Mouse (Mus musculus) hindbrain, embryonic 16.5 days (tissue): ENCODE measurements at regions not wholly inside any gene's neighbourhood (a gene's known extent, or its start where the extent isn't known, plus 50 kb on each side); places are given as distances from the start of the nearest gene placed in this dataset.

Experiments
- ATAC-seq: fragments of 200-750 bp; cut with Nextera tagmentation; 2 replicates; pipeline ENCODE4 v1.8.0; 2017; ENCODE audit warnings: moderate TSS enrichment, moderate library complexity
- H3K27ac ChIP-seq: fragments of 300-500 bp; sonication (generic); 2 replicates; pipeline ENCODE4 v1.5.1; 2014; ENCODE audit warnings: low read depth, mild to moderate bottlenecking, control low read depth, low read length, moderate library complexity
- H3K27me3 ChIP-seq: fragments of 300-500 bp; sonication (generic); replicated peaks from 2 replicates; pipeline ENCODE4 v1.6.1; 2014; ENCODE audit warnings: low read length; ENCODE audit not compliant: control insufficient read depth, insufficient read depth
- H3K36me3 ChIP-seq: fragments of 300-500 bp; sonication (generic); 2 replicates; pipeline ENCODE4 v1.6.1; 2014; ENCODE audit warnings: mild to moderate bottlenecking, low read length, moderate library complexity, mixed read lengths; ENCODE audit not compliant: control insufficient read depth, insufficient read depth
- H3K4me1 ChIP-seq: fragments of 300-500 bp; sonication (generic); 2 replicates; pipeline ENCODE4 v1.6.1; 2014; ENCODE audit warnings: low read depth, low read length; ENCODE audit not compliant: control insufficient read depth, insufficient read depth
- H3K4me2 ChIP-seq: fragments of 300-500 bp; sonication (generic); 2 replicates; pipeline ENCODE4 v1.6.1; 2014; ENCODE audit warnings: mild to moderate bottlenecking, low read length, control low read depth, moderate library complexity
- H3K4me3 ChIP-seq: fragments of 300-500 bp; sonication (generic); 2 replicates; pipeline ENCODE4 v1.5.1; 2014; ENCODE audit warnings: mild to moderate bottlenecking, low read length, control low read depth, moderate library complexity
- H3K9ac ChIP-seq: fragments of 300-500 bp; sonication (generic); 2 replicates; pipeline ENCODE4 v1.6.1; 2014; ENCODE audit warnings: low read depth, mild to moderate bottlenecking, control low read depth, low read length, moderate library complexity
- H3K9me3 ChIP-seq: fragments of 300-500 bp; sonication (generic); 2 replicates; pipeline ENCODE4 v1.6.1; 2014; ENCODE audit warnings: mild to moderate bottlenecking, low read length, moderate library complexity; ENCODE audit not compliant: control insufficient read depth
- WGBS: fragments of 180-500 bp; shearing (Covaris S2); extraction: QIAGEN DNeasy Blood & Tissue Kit; methylation state at CpG from one replicate; pipeline ENCODE4 v1.1.7; 2014; 5-methylcytosine and 5-hydroxymethylcytosine counted together

- H3K36me3 ChIP-seq: no peaks in the 10 kb centered on the region
- no peaks in the 10 kb centered on the region for H3K27me3 ChIP-seq
- no peaks in the 10 kb centered on the region for H3K9me3 ChIP-seq
- H3K27ac ChIP-seq: no peak overlapping the region
- peak; percentile 80; the same call in 1 of the 2 replicates for ATAC-seq
- H3K4me3 ChIP-seq: no peak overlapping the region
- WGBS: 67% methylated on average over 3 of the region's 3 CpGs
- H3K9ac ChIP-seq: no peak overlapping the region
- no peaks in the 10 kb centered on the region for H3K4me1 ChIP-seq
- no peak overlapping the region for H3K4me2 ChIP-seq
These were observed 386.3 kb downstream of the Ipmk start for GRCm38 (mm10) chr10:71733821-71734220.

- Histone ChIP-seq H3K36me3 (no peaks in the 10 kb centered on the region), H3K9ac (no peak overlapping the region), H3K4me2 (no peak overlapping the region), H3K4me1 (no peaks in the 10 kb centered on the region), H3K9me3 (no peaks in the 10 kb centered on the region), H3K4me3 (no peak overlapping the region), H3K27ac (no peak overlapping the region), H3K27me3 (no peaks in the 10 kb centered on the region)
- 74% methylated on average over 2 of the region's 2 CpGs for WGBS
- no peak for ATAC-seq
These were observed 386.9 kb downstream of the Ipmk start for GRCm38 (mm10) chr10:71734481-71734880.

- no peak overlapping the region for H3K4me2 ChIP-seq
- H3K36me3 ChIP-seq: no peaks in the 10 kb centered on the region
- no peaks in the 10 kb centered on the region for H3K4me1 ChIP-seq
- H3K9ac ChIP-seq: no peak overlapping the region
- no peak overlapping the region for H3K4me3 ChIP-seq
- ATAC-seq: no peak
- WGBS: 7% methylated on average over 4 of the region's 4 CpGs
- H3K27me3 ChIP-seq: no peaks in the 10 kb centered on the region
- H3K9me3 ChIP-seq: peaks cover 4% of the 10 kb centered on the region
- no peak overlapping the region for H3K27ac ChIP-seq
These were observed 390.7 kb downstream of the Ipmk start for GRCm38 (mm10) chr10:71738280-71738679.

- no peak overlapping the region for H3K4me2 ChIP-seq
- no peak overlapping the region for H3K9ac ChIP-seq
- no peak for ATAC-seq
- H3K27ac ChIP-seq: no peak overlapping the region
- H3K36me3 ChIP-seq: no peaks in the 10 kb centered on the region
- H3K27me3 ChIP-seq: no peaks in the 10 kb centered on the region
- H3K4me3 ChIP-seq: no peak overlapping the region
- no peaks in the 10 kb centered on the region for H3K4me1 ChIP-seq
- no peaks in the 10 kb centered on the region for H3K9me3 ChIP-seq
- 75% methylated on average over 8 of the region's 8 CpGs for WGBS
These were observed 401.3 kb downstream of the Ipmk start for GRCm38 (mm10) chr10:71748557-71749493.

- H3K9me3 ChIP-seq: no peaks in the 10 kb centered on the region
- no peaks in the 10 kb centered on the region for H3K27me3 ChIP-seq
- no peak for ATAC-seq
- 90% methylated on average over 2 of the region's 2 CpGs for WGBS
- H3K4me3 ChIP-seq: no peak overlapping the region
- H3K36me3 ChIP-seq: no peaks in the 10 kb centered on the region
- no peak overlapping the region for H3K27ac ChIP-seq
- H3K4me1 ChIP-seq: no peaks in the 10 kb centered on the region
- no peak overlapping the region for H3K9ac ChIP-seq
- no peak overlapping the region for H3K4me2 ChIP-seq
These were observed 405.7 kb downstream of the Ipmk start for GRCm38 (mm10) chr10:71753255-71753654.

GRCm38 (mm10) chr10:71754799-71755198 lies 407.2 kb downstream of the Ipmk start:
- Histone ChIP-seq H3K4me1 (no peaks in the 10 kb centered on the region), H3K9ac (no peak overlapping the region), H3K36me3 (no peaks in the 10 kb centered on the region), H3K4me3 (no peak overlapping the region), H3K27me3 (no peaks in the 10 kb centered on the region), H3K4me2 (no peak overlapping the region), H3K27ac (no peak overlapping the region), H3K9me3 (no peaks in the 10 kb centered on the region)
- 56% methylated on average over 3 of the region's 3 CpGs for WGBS
- ATAC-seq: no peak

DNA sequence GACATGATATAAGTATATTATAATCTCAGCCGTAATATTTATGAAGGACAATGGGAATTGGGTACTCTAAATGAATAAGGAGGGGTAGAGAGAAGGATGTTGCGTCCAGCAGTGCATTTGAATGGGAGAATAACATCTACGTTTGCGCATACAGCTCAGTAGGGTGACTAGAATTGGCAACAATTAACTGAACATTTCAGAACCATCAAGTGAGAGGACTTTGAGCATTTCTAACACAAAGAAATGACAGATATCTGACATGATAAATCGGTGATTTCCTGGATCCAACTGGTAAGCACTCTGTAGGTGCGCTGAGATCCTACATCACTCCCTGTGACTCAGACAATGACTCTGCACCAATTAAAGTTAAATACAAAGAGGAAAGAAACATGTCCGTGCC lies 431.3 kb downstream of the Ipmk start:
- no peak overlapping the region for H3K9ac ChIP-seq
- no peaks in the 10 kb centered on the region for H3K4me1 ChIP-seq
- no peak overlapping the region for H3K4me3 ChIP-seq
- no peak overlapping the region for H3K27ac ChIP-seq
- 91% methylated on average over 7 of the region's 7 CpGs for WGBS
- H3K4me2 ChIP-seq: no peak overlapping the region
- H3K27me3 ChIP-seq: no peaks in the 10 kb centered on the region
- H3K9me3 ChIP-seq: no peaks in the 10 kb centered on the region
- H3K36me3 ChIP-seq: no peaks in the 10 kb centered on the region
- no peak for ATAC-seq

GRCm38 (mm10) chr10:71789241-71789640 lies 441.7 kb downstream of the Ipmk start:
- no peak overlapping the region for H3K9ac ChIP-seq

GRCm38 (mm10) chr10:71789936-71790335 lies 442.4 kb downstream of the Ipmk start:
- ATAC-seq: no peak; the same call in 1 of the 2 replicates
- 92% methylated on average over 1 of the region's 1 CpGs for WGBS

More at GRCm38 (mm10) chr10:71789241-71789640, 441.7 kb downstream of the Ipmk start:
- Histone ChIP-seq H3K27me3 (no peaks in the 10 kb centered on the region), H3K4me2 (no peak overlapping the region), H3K4me1 (no peaks in the 10 kb centered on the region), H3K27ac (no peak overlapping the region), H3K9me3 (no peaks in the 10 kb centered on the region), H3K36me3 (no peaks in the 10 kb centered on the region), H3K4me3 (no peak overlapping the region)
- peak; percentile 61; the same call in 1 of the 2 replicates for ATAC-seq
- 65% methylated on average over 1 of the region's 1 CpGs for WGBS

More at GRCm38 (mm10) chr10:71789936-71790335, 442.4 kb downstream of the Ipmk start:
- no peak overlapping the region for H3K9ac ChIP-seq
- no peaks in the 10 kb centered on the region for H3K4me1 ChIP-seq
- H3K27me3 ChIP-seq: no peaks in the 10 kb centered on the region
- H3K9me3 ChIP-seq: no peaks in the 10 kb centered on the region
- H3K36me3 ChIP-seq: no peaks in the 10 kb centered on the region
- H3K4me2 ChIP-seq: no peak overlapping the region
- no peak overlapping the region for H3K27ac ChIP-seq
- H3K4me3 ChIP-seq: no peak overlapping the region
